Mouse (Mus musculus) urinary bladder, postnatal 4 days (tissue): ENCODE results near the gene Txndc16.

Experiments
- DNase-seq, 2 experiments: peaks; one replicate each; pipeline ENCODE4 v3.0.0; 2021 to 2022; ENCODE audit warnings: low spot score in 2 of 2

Txndc16 gene

DNA sequence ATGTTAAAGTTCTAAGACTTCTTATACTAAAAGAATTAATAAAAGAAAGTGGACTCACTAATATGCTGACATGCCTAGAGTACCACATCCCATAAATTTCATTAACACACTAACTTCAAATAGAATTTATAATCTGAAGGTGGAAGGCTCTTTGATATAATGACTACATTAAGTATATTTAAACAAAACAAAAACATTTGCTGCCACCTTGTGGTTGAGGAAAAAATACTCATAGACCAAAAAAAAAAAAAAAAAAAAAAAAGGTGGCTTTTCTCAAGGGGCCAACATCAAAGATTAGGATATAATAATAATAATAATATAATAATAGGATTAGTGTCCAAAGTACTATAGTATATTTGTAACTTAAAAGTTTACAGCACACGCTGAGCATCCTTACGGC lies 66.9 kb downstream of the Txndc16 start:
- DNase-seq = no peak

- DNase-seq = no peak
These were observed 77.6 kb downstream of the Txndc16 start for GRCm38 (mm10) chr14:45142511-45142910.

GRCm38 (mm10) chr14:45140344-45141080 lies 79.6 kb downstream of the Txndc16 start:
- no peak for DNase-seq

DNA sequence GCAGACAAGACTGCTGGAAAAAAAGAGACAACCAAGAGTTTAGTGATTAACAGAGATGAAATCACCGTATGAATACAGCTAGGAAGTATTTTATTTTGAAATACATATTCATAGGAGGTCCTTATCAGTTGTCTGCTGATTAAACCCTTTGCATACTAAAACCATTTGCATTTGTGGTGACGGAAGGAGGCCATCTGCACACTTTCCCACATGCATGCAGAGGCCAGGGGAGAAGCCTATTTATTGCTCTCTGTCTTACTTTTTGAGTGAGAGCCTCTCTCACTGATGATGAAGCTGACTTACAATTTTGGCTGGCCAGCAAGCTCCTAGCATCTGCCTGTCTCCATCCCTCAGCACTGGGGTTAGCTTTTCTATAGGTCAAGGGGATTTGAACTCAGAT lies 84.2 kb downstream of the Txndc16 start:
- DNase-seq = no peak

- DNase-seq = no peak
These were observed 84.6 kb downstream of the Txndc16 start for GRCm38 (mm10) chr14:45135560-45135959.

GRCm38 (mm10) chr14:45118359-45118758 lies 101.8 kb downstream of the Txndc16 start:
- DNase-seq = no peak

- no peak for DNase-seq
These were observed 117.9 kb downstream of the Txndc16 start for GRCm38 (mm10) chr14:45102201-45102600.

DNA sequence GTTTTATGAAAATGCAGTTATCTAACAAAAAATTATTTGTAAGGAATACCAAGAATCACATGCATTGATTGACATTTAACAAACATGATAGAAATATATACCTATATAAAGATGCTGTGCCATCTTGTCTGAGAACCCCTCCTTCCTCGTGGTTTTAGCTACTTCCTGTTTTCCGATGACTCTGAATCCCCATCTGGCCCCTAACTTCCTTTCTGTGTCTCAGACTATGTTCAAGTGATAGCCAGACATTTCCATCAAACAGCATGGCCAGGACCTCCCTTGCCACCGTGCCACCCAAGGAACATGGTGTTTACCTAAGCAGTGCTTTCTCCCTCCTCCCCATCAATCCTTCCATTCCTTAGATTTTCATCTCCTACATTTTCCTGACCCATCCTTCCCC lies 127.8 kb downstream of the Txndc16 start:
- DNase-seq = no peak

DNA sequence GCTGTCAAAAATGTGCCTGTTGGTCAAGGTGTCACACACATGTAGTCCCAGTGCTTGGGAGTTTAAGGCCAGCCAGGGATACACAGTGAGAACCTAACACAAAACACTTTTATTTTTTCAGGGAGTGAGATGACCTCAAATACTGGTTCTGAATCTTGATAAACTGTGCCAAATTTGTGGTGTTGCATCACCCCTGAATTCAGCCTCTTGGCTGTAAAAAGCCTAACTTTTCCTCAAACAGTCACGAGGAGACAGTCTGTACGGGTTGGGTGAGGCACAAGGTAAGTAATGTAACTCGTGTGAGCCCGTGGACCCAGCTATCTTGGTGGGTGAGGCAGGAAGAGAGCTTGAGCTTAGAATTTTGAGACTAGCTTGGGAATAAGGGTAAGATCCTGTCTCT lies 130.1 kb downstream of the Txndc16 start:
- no peak for DNase-seq

DNA sequence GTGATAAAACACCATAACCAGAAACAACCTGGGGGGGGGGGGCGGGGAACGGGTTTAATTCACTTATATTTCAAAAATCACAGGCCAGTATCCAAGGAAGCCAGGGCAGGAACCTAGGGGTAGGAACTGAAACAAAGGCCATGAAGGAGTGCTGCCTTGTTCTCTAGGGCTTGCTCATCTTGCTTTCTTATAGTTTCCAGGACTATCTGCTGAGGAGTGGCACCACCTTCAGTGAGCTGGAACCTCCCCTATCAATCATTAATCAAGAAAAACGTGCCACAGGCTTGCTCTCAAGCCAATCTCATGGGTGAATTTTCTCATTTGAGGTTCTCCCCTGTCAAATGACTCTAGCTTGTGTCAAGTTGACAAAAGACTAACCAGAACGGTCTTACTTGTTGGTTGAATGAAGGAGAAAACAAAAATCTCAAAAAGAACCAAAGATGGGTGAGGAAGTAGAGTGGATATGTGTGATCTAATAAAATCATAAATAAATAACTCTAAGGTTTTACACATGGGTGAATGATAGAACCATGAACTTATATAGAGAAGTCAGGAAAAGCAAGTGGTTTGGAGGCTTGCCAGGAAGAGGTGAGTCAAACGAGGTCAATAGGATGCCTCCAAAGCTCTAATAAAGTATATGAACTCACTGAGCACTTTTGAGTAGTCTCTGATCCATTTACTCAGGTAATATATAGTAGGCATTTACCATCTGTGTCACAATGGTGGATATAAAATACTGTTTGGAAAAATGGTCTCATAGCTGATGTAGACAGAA lies 134.3 kb downstream of the Txndc16 start:
- DNase-seq = no peak

DNA sequence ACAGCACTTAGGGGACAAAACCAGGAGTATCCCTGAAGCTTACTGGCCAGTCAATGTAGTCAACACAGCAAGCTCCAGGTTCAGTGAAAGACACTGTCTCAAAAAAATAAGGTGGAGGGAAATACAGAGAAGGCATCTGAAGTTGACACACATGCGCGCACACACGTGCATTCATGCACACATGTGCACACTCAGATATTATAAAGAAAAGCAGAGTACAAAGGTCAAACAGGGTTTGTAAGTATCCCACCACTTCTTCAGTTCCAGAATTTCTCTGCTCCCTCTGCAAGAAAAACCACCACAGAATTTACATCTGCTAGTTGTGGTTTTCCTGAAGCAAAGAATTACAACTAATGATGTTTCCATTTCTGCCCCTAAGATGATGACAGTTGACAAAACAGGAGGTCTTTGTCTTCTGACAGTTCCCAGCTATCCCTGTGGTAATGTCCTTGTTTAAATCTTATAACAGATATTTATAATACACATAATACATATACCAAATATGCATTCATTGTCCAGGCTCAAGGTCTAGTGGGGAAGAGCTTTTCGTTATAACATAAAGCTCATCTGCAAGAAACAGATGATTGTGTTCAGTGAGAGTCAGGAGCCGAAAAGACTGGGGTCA lies 135.4 kb downstream of the Txndc16 start:
- no peak for DNase-seq

GRCm38 (mm10) chr14:45083540-45083939 lies 136.6 kb downstream of the Txndc16 start:
- DNase-seq = no peak
